Mouse (Mus musculus): ENCODE data around the gene Fxr1. TPM values are rescaled to one million over a fixed set of nuclear protein-coding genes. Genes with fewer than 3 reads are reported as not detected.
"Not testable (repeated sequence)": the region's sequence is repeated elsewhere in the genome, so short reads cannot be mapped to it uniquely, and the experiment has no call there.

Gene Fxr1
- polyA plus RNA-seq, 1 experiment, result 3.0 TPM

DNA sequence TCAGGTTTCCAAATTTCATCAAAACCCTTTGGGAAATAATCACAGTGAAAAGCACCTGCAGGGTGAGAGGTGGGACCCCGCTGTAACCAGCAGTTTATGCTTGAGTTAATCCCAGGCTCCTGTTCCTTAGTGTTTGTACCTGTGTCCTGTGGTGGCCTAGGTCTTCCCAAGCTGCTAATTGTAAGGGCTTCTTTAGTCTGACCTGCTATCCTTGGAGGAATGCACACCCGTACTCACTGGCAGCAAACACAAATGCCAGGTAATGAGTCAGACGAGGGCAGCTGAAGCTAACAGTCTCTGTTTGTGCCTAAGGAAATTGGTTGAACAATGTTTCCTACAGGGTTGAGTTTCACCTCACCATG, 25.6 kb upstream of the Fxr1 start:
- 68% methylated on average over 3 of the region's 3 CpGs for WGBS
- no peak overlapping the region for H3K4me3 ChIP-seq (ENCODE audit: low read depth, low read length)

DNA sequence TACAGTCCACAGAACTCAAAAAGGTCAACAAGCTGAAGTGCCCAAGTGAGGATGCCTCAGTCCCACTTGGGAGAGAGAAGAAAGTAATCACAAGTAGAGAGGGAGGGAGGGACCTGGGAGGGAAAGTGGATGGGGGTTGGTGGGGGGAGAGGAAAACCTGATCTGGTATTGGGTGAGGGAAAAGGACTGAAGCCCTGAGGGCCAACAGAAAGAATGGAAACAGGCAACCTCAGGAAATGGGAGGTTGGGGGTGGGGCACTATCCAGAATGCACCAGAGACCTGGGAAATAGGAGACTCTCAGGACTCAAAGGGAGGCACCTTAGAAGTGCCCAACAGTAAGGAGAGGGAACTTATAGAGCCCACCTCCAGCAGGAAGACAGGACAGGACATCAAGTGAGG, 18.1 kb upstream of the Fxr1 start:
- not testable (repeated sequence) for H3K27ac ChIP-seq (ENCODE audit: insufficient read depth, low read depth, low read length); H3K36me3 ChIP-seq (ENCODE audit: control insufficient read depth, insufficient read depth, low read length); H3K4me1 ChIP-seq (ENCODE audit: control insufficient read depth, insufficient read depth, insufficient read length, low read length); H3K27me3 ChIP-seq (ENCODE audit: control insufficient read depth, insufficient read depth, low read length); H3K4me3 ChIP-seq (ENCODE audit: low read depth, low read length)

More for the DNA sequence above, 25.6 kb upstream of the Fxr1 start:
- H3K27me3 ChIP-seq (ENCODE audit: control insufficient read depth, insufficient read depth, low read length), result no peaks in the 10 kb centered on the region
- no peaks in the 10 kb centered on the region for H3K4me1 ChIP-seq (ENCODE audit: control insufficient read depth, insufficient read depth, insufficient read length, low read length)
- H3K36me3 ChIP-seq (ENCODE audit: control insufficient read depth, insufficient read depth, low read length), result no peaks in the 10 kb centered on the region
- H3K27ac ChIP-seq (ENCODE audit: insufficient read depth, low read depth, low read length), result no peak overlapping the region
- TF ChIP-seq POLR2A (IDR thresholded peaks at IDR 0.05; ENCODE audit: low read depth, low read length) (no peak), CTCF (IDR thresholded peaks at IDR 0.05; ENCODE audit: extremely low read depth, insufficient read length, insufficient replicate concordance, low read depth, low read length) (no peak)

DNA sequence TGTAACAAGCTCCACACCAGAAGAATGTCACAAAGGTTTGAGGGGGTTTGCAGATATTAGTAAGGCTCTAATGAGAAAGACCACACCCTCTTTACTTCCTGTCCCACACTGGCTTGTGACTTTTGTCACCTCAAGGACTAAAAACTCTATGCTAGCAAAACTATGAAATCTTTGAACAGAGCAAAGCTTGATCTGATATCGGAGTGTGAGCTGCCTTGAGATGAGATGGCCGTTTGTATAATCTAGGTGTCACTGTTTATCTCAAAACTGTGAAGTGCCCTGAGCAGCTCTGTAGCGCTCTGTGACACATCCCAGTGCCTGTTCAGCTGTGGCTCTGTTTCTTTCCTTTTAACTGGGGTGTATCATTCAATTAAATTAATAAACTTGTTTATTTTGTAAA, 15.9 kb upstream of the Fxr1 start:
- Histone ChIP-seq H3K36me3 (ENCODE audit: control insufficient read depth, insufficient read depth, low read length) (no peaks in the 10 kb centered on the region), H3K27me3 (ENCODE audit: control insufficient read depth, insufficient read depth, low read length) (peaks cover 2% of the 10 kb centered on the region; the same call in 1 of the 2 replicates), H3K4me1 (ENCODE audit: control insufficient read depth, insufficient read depth, insufficient read length, low read length) (no peaks in the 10 kb centered on the region), H3K4me3 (ENCODE audit: low read depth, low read length) (no peak overlapping the region), H3K27ac (ENCODE audit: insufficient read depth, low read depth, low read length) (no peak overlapping the region)
- WGBS, result 51% methylated on average over 3 of the region's 3 CpGs
- TF ChIP-seq CTCF (IDR thresholded peaks at IDR 0.05; ENCODE audit: extremely low read depth, insufficient read length, insufficient replicate concordance, low read depth, low read length) (no peak), POLR2A (IDR thresholded peaks at IDR 0.05; ENCODE audit: low read depth, low read length) (no peak)

DNA sequence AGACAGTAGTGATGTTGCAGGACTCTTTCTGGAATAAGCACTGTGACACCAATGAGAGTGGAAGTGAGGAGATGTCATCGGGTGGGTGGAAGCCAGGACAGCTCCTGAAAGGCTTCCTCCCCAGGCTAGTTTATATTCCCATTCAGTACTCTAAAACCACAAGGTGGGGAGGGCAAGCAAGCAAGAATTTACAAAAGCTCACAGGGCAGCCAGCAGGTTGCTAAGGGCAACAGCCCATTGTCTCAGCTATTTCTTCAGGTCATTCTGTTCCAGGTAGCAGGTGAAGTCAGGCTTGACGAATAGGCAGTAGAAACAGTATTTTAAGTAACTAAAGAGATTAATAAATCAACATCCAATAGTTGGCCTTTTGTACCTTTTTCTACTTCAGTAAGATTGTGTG, 13.4 kb upstream of the Fxr1 start:
- Histone ChIP-seq H3K27me3 (ENCODE audit: control insufficient read depth, insufficient read depth, low read length) (peaks cover 2% of the 10 kb centered on the region; the same call in 1 of the 2 replicates), H3K4me1 (ENCODE audit: control insufficient read depth, insufficient read depth, insufficient read length, low read length) (no peaks in the 10 kb centered on the region), H3K4me3 (ENCODE audit: low read depth, low read length) (no peak overlapping the region), H3K27ac (ENCODE audit: insufficient read depth, low read depth, low read length) (no peak overlapping the region), H3K36me3 (ENCODE audit: control insufficient read depth, insufficient read depth, low read length) (no peaks in the 10 kb centered on the region)
- 42% methylated on average over 2 of the region's 2 CpGs for whole genome bisulfite sequencing
- TF ChIP-seq POLR2A (IDR thresholded peaks at IDR 0.05; ENCODE audit: low read depth, low read length), result no peak
- TF ChIP-seq CTCF (IDR thresholded peaks at IDR 0.05; ENCODE audit: extremely low read depth, insufficient read length, insufficient replicate concordance, low read depth, low read length), result no peak

DNA sequence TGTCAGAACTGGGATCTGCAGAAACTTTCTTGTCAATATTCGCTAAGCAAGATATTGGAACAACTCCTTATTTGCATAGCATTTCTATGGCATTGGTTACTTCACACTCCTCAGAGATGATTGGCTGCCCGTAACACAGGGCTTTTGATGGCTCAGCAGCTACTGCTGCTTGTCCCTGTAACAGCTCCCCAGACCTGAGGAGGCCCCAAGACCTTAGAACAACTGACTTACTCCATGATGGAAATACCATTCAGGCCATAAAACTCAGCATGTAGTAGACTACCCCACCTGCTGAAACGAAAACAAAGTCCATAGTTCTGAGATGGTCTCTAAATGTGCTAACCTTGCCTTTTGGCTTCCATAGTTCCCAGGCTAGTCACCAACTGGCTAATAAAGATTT, 12.9 kb upstream of the Fxr1 start:
- no peaks in the 10 kb centered on the region for H3K4me1 ChIP-seq (ENCODE audit: control insufficient read depth, insufficient read depth, insufficient read length, low read length)
- WGBS, result 39% methylated on average over 3 of the region's 3 CpGs
- no peaks in the 10 kb centered on the region for H3K36me3 ChIP-seq (ENCODE audit: control insufficient read depth, insufficient read depth, low read length)
- no peak overlapping the region for H3K4me3 ChIP-seq (ENCODE audit: low read depth, low read length)
- TF ChIP-seq CTCF (IDR thresholded peaks at IDR 0.05; ENCODE audit: extremely low read depth, insufficient read length, insufficient replicate concordance, low read depth, low read length) (no peak), POLR2A (IDR thresholded peaks at IDR 0.05; ENCODE audit: low read depth, low read length) (no peak)
- no peak overlapping the region for H3K27ac ChIP-seq (ENCODE audit: insufficient read depth, low read depth, low read length)
- peaks cover 2% of the 10 kb centered on the region; the same call in 1 of the 2 replicates for H3K27me3 ChIP-seq (ENCODE audit: control insufficient read depth, insufficient read depth, low read length)

DNA sequence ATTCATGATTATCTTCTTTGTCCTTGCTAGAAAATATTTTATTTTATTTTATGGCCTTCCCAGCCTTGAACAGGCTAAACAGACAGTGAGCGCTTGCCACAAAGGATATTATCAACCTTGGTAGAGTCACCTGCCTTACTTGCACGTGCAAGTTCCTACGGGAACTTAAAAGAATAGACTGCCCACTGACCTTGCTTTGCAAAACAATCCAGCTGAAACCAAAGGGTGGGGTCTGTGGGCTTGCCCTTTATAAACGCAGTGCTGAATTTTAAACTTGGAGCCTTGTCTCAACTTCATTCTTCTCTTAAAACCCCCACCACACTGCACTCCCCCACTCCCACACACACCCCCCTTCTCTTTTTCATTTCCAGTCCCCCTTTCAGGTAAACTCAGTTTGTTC, 12.1 kb upstream of the Fxr1 start:
- Histone ChIP-seq H3K4me1 (ENCODE audit: control insufficient read depth, insufficient read depth, insufficient read length, low read length) (no peaks in the 10 kb centered on the region), H3K4me3 (ENCODE audit: low read depth, low read length) (no peak overlapping the region), H3K36me3 (ENCODE audit: control insufficient read depth, insufficient read depth, low read length) (no peaks in the 10 kb centered on the region), H3K27me3 (ENCODE audit: control insufficient read depth, insufficient read depth, low read length) (0 out of 2 replicates have a peak, but pooled peaks cover 2% of the 10 kb centered on the region), H3K27ac (ENCODE audit: insufficient read depth, low read depth, low read length) (no peak overlapping the region)
- WGBS, result 53% methylated on average over 4 of the region's 4 CpGs
- TF ChIP-seq POLR2A (IDR thresholded peaks at IDR 0.05; ENCODE audit: low read depth, low read length) (no peak), CTCF (IDR thresholded peaks at IDR 0.05; ENCODE audit: extremely low read depth, insufficient read length, insufficient replicate concordance, low read depth, low read length) (no peak)

DNA sequence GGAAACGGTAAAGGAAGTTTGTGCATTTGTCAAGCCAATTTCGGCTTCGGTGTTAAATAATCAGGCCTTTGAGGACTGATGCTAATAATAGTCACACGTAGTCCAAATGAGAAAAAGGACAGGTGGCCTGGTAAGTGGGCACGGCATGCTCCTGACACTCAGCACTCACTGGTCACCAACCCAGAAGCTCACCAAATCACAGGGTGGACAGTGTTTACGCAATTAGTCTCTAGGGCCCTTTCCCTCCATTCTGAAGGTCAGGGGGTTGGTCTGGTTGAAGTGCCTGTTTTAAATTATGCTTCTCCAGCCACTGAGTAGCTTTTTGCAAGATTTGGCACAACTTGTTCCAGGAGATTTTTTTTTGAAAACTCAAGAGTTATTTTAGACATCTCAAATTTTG, 11.6 kb upstream of the Fxr1 start:
- Histone ChIP-seq H3K27ac (ENCODE audit: insufficient read depth, low read depth, low read length) (no peak overlapping the region), H3K27me3 (ENCODE audit: control insufficient read depth, insufficient read depth, low read length) (0 out of 2 replicates have a peak, but pooled peaks cover 2% of the 10 kb centered on the region), H3K36me3 (ENCODE audit: control insufficient read depth, insufficient read depth, low read length) (no peaks in the 10 kb centered on the region), H3K4me3 (ENCODE audit: low read depth, low read length) (no peak overlapping the region), H3K4me1 (ENCODE audit: control insufficient read depth, insufficient read depth, insufficient read length, low read length) (no peaks in the 10 kb centered on the region)
- WGBS, result 77% methylated on average over 6 of the region's 6 CpGs
- no peak for TF ChIP-seq POLR2A (IDR thresholded peaks at IDR 0.05; ENCODE audit: low read depth, low read length)
- TF ChIP-seq CTCF (IDR thresholded peaks at IDR 0.05; ENCODE audit: extremely low read depth, insufficient read length, insufficient replicate concordance, low read depth, low read length), result no peak
